Mouse (Mus musculus): ENCODE data around the gene Pon1.

DNA sequence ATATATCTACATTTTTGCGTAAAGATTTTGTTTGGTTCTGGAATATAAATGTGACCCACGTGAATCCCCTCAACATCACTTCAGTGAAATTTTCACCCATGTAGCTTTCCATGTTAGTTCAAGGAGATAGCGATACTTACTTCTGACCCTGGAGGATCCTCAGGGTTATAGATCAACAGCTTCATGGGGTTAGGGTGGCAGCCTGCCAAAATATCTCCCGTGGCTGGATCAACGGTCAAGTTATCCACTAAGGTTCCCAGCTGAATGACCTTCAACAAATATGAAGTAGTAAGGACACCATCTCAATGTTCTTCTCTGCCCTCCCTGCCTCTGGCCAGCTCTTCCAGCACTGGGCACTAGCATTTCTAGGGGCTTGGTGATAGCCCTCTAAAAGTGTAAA lies 36.5 kb upstream of the Pon1 start:
- TF ChIP-seq CTCF (IDR thresholded peaks at IDR 0.05): no peak
- TF ChIP-seq POLR2A (IDR thresholded peaks at IDR 0.05; ENCODE audit: insufficient read depth, low read depth, low read length): no peak

Data from heart, adult 2 months (tissue).